Mouse (Mus musculus): ENCODE measurements around the gene 4931406C07Rik.

Gene 4931406C07Rik

GRCm38 (mm10) chr9:15238297-15238990 is 67.8 kb downstream of the 4931406C07Rik start:
- DNase-seq (ENCODE audit: low spot score): no peak

- no peak for DNase-seq (ENCODE audit: low spot score)
Measured at GRCm38 (mm10) chr9:15237516-15238296, 68.5 kb downstream of the 4931406C07Rik start.

- no peak for DNase-seq (ENCODE audit: low spot score)
Measured at GRCm38 (mm10) chr9:15235986-15236385, 70.3 kb downstream of the 4931406C07Rik start.

- DNase-seq (ENCODE audit: low spot score): no peak
Measured at GRCm38 (mm10) chr9:15233604-15234003, 72.6 kb downstream of the 4931406C07Rik start.
